Mouse (Mus musculus): ENCODE measurements around the gene Bpifb5.
"Not testable (repeated sequence)": the region's sequence is repeated elsewhere in the genome, so short reads cannot be mapped to it uniquely, and the experiment has no call there.

The Bpifb5 gene

GRCm38 (mm10) chr2:154242726-154243125, 19.2 kb downstream of the Bpifb5 start:
- DNase-seq: not testable (repeated sequence)

GRCm38 (mm10) chr2:154243356-154244036, 20.0 kb downstream of the Bpifb5 start:
- no peak for DNase-seq

- no peak for DNase-seq
These were observed 21.8 kb downstream of the Bpifb5 start for GRCm38 (mm10) chr2:154245322-154245721.

GRCm38 (mm10) chr2:154255254-154255653, 31.7 kb downstream of the Bpifb5 start:
- DNase-seq: not testable (repeated sequence)

- DNase-seq: no peak
These were observed 32.2 kb downstream of the Bpifb5 start for GRCm38 (mm10) chr2:154255770-154256169.

GRCm38 (mm10) chr2:154257554-154257953, 34.0 kb downstream of the Bpifb5 start, which contains the start of gene Bpifb9a:
TSS of gene Bpifb9a (plus strand) at chr2:154257854.
- DNase-seq: not testable (repeated sequence)

GRCm38 (mm10) chr2:154264397-154264796, 40.9 kb downstream of the Bpifb5 start:
- DNase-seq: not testable (repeated sequence)

Data from thymus, adult 18-20 months (tissue).